Mouse (Mus musculus) lung, adult 2 months (tissue): ENCODE data around the gene Atg10.

ENCODE experiments used
- CTCF ChIP-seq: fragments of 200-500 bp; IDR thresholded peaks from 2 replicates; pipeline ENCODE4 v1.5.1; 2011; ENCODE audit warnings: mild to moderate bottlenecking, low read length, control low read depth; ENCODE audit not compliant: insufficient read depth
- POLR2A ChIP-seq: fragments of 200-500 bp; IDR thresholded peaks from 2 replicates; pipeline ENCODE4 v1.6.1; 2011; ENCODE audit warnings: low read depth, mild to moderate bottlenecking, control low read depth, low read length, borderline replicate concordance; ENCODE audit errors: extremely low read depth

GRCm38 (mm10) chr13:90993602-90994001 lies 230.2 kb downstream of the Atg10 start:
- TF ChIP-seq POLR2A (no peak), CTCF (no peak)
